Mouse (Mus musculus): ENCODE data around the gene Ehd4.

- TF ChIP-seq CTCF (IDR thresholded peaks at IDR 0.05; ENCODE audit: low read depth) (no peak), EP300 (IDR thresholded peaks at IDR 0.05; ENCODE audit: low read depth) (no peak)
Observed at GRCm38 (mm10) chr2:120165474-120165873, 11.1 kb upstream of the Ehd4 start.

Data from heart, postnatal 0 days (tissue).